Mouse (Mus musculus) liver, embryonic 13.5 days (tissue): Measurements from ENCODE around the gene Olfr32. TPM values are rescaled to one million over a fixed set of nuclear protein-coding genes. Genes with fewer than 3 reads are reported as not detected.
"Not testable (repeated sequence)": the region's sequence is repeated elsewhere in the genome, so short reads cannot be mapped to it uniquely, and the experiment has no call there.

ENCODE experiments used
- ATAC-seq: fragments of 200-750 bp; cut with Nextera tagmentation; 2 replicates; pipeline ENCODE4 v1.8.0; 2017; ENCODE audit warnings: low read depth, mild to moderate bottlenecking, moderate number of reproducible peaks, moderate library complexity
- DNase-seq: peaks from one replicate; pipeline ENCODE4 v3.0.0; 2022
- H3K27ac ChIP-seq: fragments of 300-500 bp; sonication (generic); 2 replicates; pipeline ENCODE4 v1.5.1; 2015; ENCODE audit warnings: moderate library complexity, mild to moderate bottlenecking, inconsistent platforms
- H3K27me3 ChIP-seq: fragments of 300-500 bp; sonication (generic); 2 replicates; pipeline ENCODE4 v1.6.1; 2015; ENCODE audit warnings: mild to moderate bottlenecking, inconsistent platforms
- H3K36me3 ChIP-seq: fragments of 300-500 bp; sonication (generic); 2 replicates; pipeline ENCODE4 v1.6.1; 2015; ENCODE audit warnings: mild to moderate bottlenecking, inconsistent platforms
- H3K4me1 ChIP-seq: fragments of 300-500 bp; sonication (generic); replicated peaks from 2 replicates; pipeline ENCODE4 v1.6.1; 2015; ENCODE audit warnings: inconsistent platforms
- H3K4me2 ChIP-seq: fragments of 300-500 bp; sonication (generic); 2 replicates; pipeline ENCODE4 v1.6.1; 2015; ENCODE audit warnings: inconsistent platforms, mild to moderate bottlenecking, moderate library complexity
- H3K4me3 ChIP-seq: fragments of 300-500 bp; sonication (generic); replicated peaks from 2 replicates; pipeline ENCODE4 v1.5.1; 2015; ENCODE audit warnings: mild to moderate bottlenecking, inconsistent platforms
- H3K9ac ChIP-seq: fragments of 300-500 bp; sonication (generic); 2 replicates; pipeline ENCODE4 v1.6.1; 2015; ENCODE audit warnings: mild to moderate bottlenecking, inconsistent platforms
- H3K9me3 ChIP-seq: fragments of 300-500 bp; sonication (generic); replicated peaks from 2 replicates; pipeline ENCODE4 v1.6.1; 2016; ENCODE audit warnings: inconsistent platforms
- WGBS: fragments of 180-500 bp; shearing (Covaris S2); methylation state at CpG from one replicate; pipeline ENCODE4 v1.1.7; 2015; ENCODE audit not compliant: insufficient replicate concordance; 5-methylcytosine and 5-hydroxymethylcytosine counted together
- polyA plus RNA-seq: library from polyadenylated mRNA; unstranded; fragments of >200 nt; fragmentation: Nextera tagmentation; extraction: Ambion mirVana; gene quantifications from 2 replicates; pipeline ENCODE4 v1.2.1, GENCODE M21; 2015

The Olfr32 gene
- not detected in 2 replicates for polyA plus RNA-seq

DNA sequence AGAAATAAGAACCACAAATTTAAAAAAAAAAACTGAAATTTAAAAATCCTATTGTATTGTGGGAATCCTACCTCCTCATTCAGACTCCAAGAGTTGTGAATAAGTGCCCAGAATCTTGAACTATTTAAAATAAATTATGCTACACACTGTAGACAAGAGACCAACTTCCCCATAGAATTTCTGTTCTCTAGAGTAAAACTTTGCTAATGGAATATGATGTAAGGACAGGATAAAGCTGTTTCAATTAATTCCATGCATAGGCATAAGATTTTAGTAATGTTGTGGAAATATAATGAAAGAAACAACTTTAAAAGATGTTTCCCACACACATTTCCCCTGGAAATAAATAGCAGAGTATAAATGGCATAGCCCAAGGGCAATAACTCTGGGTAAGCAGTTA is at the start of gene Olfr32:
TSS of gene Olfr32 (minus strand) at position 101 of the 400 bp plus-strand sequence.
- DNase-seq (no peak), ATAC-seq (no peak)
- no peaks in the 10 kb centered on the region for H3K27me3 ChIP-seq
- no peak within 1 kb of the TSS for H3K4me2 ChIP-seq
- no peaks in the 10 kb centered on the region for H3K4me1 ChIP-seq
- H3K9ac ChIP-seq, result no peak within 1 kb of the TSS
- H3K36me3 ChIP-seq, result no peaks in the 10 kb centered on the region
- no peaks in the 10 kb centered on the region; the same call in 1 of the 2 replicates for H3K9me3 ChIP-seq
- no peak within 1 kb of the TSS for H3K27ac ChIP-seq
- no peak within 1 kb of the TSS for H3K4me3 ChIP-seq

DNA sequence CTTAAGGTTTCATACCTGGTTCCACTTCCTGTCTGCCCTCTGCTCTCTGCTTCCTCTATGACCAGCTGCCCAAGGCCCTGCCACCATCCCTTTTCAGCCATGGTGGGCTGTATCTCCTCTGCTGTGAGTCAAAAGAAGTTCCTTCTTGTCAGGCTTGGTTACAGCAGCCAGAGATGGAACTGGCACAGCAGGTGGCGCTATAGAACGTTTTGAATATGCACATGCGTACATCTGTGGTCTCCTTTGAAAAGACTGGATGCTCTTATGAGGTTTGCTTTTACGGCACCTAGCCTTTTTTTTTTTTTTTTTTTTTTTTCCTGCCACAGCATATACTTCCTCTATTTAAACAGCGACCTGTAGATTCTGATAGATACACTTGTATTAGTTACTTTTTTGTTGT is 45.0 kb upstream of the Olfr32 start:
- WGBS, result no CpG with 5 or more reads among the region's 5 CpGs
- H3K4me3 ChIP-seq, H3K36me3 ChIP-seq, H3K27ac ChIP-seq, DNase-seq, H3K4me1 ChIP-seq, H3K9ac ChIP-seq, ATAC-seq, H3K4me2 ChIP-seq, H3K9me3 ChIP-seq, H3K27me3 ChIP-seq: not testable (repeated sequence)

DNA sequence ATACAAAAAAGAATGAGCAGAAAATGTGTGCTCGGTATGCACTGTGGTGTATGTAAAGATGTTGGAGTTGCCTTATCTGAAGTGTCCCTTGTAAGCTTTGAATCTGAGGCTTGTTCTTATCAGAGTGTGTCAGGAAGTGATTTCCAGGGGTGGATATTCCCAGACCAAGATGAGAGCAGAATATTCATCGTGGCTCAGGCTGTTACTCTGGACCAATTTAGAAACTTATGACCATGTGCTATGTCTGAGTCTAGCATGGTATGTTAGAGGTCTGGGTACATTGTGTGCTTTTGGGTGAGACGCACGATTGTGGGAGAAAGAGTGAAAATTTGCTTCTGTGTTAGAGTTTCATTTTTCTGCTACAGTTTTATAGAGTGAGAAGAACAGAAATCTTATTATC is 44.0 kb upstream of the Olfr32 start:
- H3K27me3 ChIP-seq, H3K36me3 ChIP-seq, H3K4me3 ChIP-seq, H3K9me3 ChIP-seq, ATAC-seq, H3K27ac ChIP-seq, DNase-seq, H3K4me1 ChIP-seq, H3K4me2 ChIP-seq, H3K9ac ChIP-seq: not testable (repeated sequence)
- WGBS, result no CpG with 5 or more reads among the region's 4 CpGs

DNA sequence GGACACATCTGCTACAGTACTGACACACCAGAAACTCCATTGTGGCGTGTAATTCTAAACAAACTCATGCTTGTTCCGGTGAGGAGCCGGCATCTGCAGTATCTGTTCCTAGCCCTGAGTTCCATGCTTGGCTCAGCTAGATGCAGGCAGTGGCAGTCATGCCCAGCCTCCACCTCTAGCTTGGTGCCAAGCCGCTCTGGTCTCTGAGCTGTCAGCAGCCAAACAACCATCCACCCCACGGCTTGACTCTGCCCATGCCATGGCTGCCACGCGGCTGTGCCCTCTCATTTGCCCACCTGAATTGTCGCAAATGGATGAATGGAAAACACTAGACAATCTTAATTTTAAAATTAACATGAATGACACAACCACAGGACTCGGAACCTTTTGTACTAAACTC is 11.8 kb upstream of the Olfr32 start:
- Histone ChIP-seq H3K36me3 (no peaks in the 10 kb centered on the region), H3K4me2 (no peak overlapping the region), H3K9ac (no peak overlapping the region), H3K4me1 (no peaks in the 10 kb centered on the region), H3K9me3 (no peaks in the 10 kb centered on the region), H3K27ac (no peak overlapping the region), H3K27me3 (no peaks in the 10 kb centered on the region), H3K4me3 (no peak overlapping the region)
- DNase-seq (no peak), ATAC-seq (no peak)
- WGBS, result 66% methylated on average over 9 of the region's 9 CpGs

DNA sequence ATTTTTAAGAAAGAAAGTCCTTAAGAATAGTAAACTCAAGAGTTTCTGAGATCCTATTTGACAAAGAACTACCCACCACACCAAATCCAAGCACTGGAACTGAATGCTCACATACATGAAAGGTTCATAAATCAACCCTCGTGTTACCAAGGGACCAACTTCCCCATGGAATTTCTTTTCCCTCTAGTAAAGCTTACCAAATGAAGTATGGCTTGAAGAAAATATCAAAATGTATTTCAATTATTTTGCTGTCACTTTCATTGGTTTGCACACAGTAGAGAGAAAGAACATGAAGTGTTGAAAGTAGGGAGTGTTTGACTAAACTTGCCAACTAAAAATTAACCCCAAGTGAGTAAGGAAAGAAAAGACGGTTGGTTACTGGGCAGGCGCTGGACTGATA is 10.9 kb upstream of the Olfr32 start, which contains the start of gene Olfr1270:
TSS of gene Olfr1270 (minus strand) at position 101 of the 400 bp plus-strand sequence.
- Histone ChIP-seq H3K4me2 (no peak within 1 kb of the TSS), H3K9ac (no peak within 1 kb of the TSS), H3K27ac (no peak within 1 kb of the TSS), H3K27me3 (no peaks in the 10 kb centered on the region), H3K36me3 (no peaks in the 10 kb centered on the region), H3K4me1 (no peaks in the 10 kb centered on the region), H3K4me3 (no peak within 1 kb of the TSS), H3K9me3 (no peaks in the 10 kb centered on the region)
- 67% methylated on average over 3 of the region's 3 CpGs for WGBS
- DNase-seq (no peak), ATAC-seq (no peak)

DNA sequence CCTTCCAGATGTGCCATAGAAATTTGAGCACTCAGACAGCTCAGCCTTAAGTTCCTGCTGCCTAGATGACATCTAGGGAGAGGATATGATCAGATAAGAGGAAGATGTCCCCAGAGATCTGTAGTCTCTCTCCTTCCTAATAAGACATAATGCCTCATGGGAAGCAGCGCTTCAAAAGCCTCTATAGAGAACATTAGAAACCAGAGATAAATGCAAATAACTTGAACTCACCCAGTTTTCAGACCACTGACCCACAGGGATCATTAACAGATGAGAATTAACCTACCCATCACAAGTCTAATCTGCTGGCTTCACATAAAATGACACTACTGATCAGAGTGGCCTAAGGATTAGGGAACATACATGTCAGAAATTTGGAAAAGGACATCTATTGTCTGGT is 20.8 kb downstream of the Olfr32 start, which contains the start of gene Olfr1269:
TSS of gene Olfr1269 (minus strand) at position 101 of the 400 bp plus-strand sequence.
- Histone ChIP-seq H3K36me3 (no peaks in the 10 kb centered on the region), H3K9me3 (no peaks in the 10 kb centered on the region), H3K27me3 (no peaks in the 10 kb centered on the region), H3K27ac (no peak within 1 kb of the TSS), H3K9ac (no peak within 1 kb of the TSS), H3K4me1 (no peaks in the 10 kb centered on the region), H3K4me2 (no peak within 1 kb of the TSS), H3K4me3 (no peak within 1 kb of the TSS)
- WGBS, result 61% methylated on average over 1 of the region's 1 CpGs
- no peak for DNase-seq
- ATAC-seq, result no peak

Other genes with a start within 250 kb of the Olfr32 start
- gene Olfr1258, start 215.0 kb downstream of the Olfr32 start, polyA plus RNA-seq, result not detected in 2 replicates
- not detected in 2 replicates for gene Olfr1259, start 193.6 kb downstream of the Olfr32 start, polyA plus RNA-seq
- not detected in 2 replicates for gene Olfr1260, start 168.0 kb downstream of the Olfr32 start, polyA plus RNA-seq
- gene Olfr1261, start 151.1 kb downstream of the Olfr32 start, polyA plus RNA-seq, result not detected in 2 replicates
- gene Olfr1262, start 142.2 kb downstream of the Olfr32 start, polyA plus RNA-seq, result not detected in 2 replicates
- gene Olfr1263, start 130.2 kb downstream of the Olfr32 start, polyA plus RNA-seq, result not detected in 2 replicates
- not detected in 2 replicates for gene Olfr1264, start 116.7 kb downstream of the Olfr32 start, polyA plus RNA-seq
- not detected in 2 replicates for gene Olfr1265, start 107.0 kb downstream of the Olfr32 start, polyA plus RNA-seq
- gene Olfr140, start 78.7 kb downstream of the Olfr32 start, polyA plus RNA-seq, result not detected in 2 replicates
- gene Olfr1269, start 20.9 kb downstream of the Olfr32 start, polyA plus RNA-seq, result not detected in 2 replicates
- gene Olfr1270, start 10.8 kb upstream of the Olfr32 start, polyA plus RNA-seq, result not detected in 2 replicates
- not detected in 2 replicates for gene Olfr1506, start 82.2 kb upstream of the Olfr32 start, polyA plus RNA-seq
- not detected in 2 replicates for gene Olfr142, start 115.3 kb upstream of the Olfr32 start, polyA plus RNA-seq
- gene Olfr1271, start 128.7 kb upstream of the Olfr32 start, polyA plus RNA-seq, result not detected in 2 replicates
- not detected in 2 replicates for gene Olfr1272, start 150.5 kb upstream of the Olfr32 start, polyA plus RNA-seq
- gene Gm13769, start 179.9 kb upstream of the Olfr32 start, polyA plus RNA-seq, result not detected in 2 replicates